Mouse (Mus musculus) heart, embryonic 11.5 days (tissue): ENCODE results near the gene 6430548M08Rik. TPM values are rescaled to one million over a fixed set of nuclear protein-coding genes. Genes with fewer than 3 reads are reported as not detected.

Experiments used
- ATAC-seq: fragments of 200-750 bp; cut with Nextera tagmentation; replicated peaks from 2 replicates; pipeline ENCODE4 v1.8.0; 2017; ENCODE audit warnings: moderate library complexity; ENCODE audit not compliant: insufficient number of reproducible peaks, low FRiP score, low TSS enrichment
- H3K27ac ChIP-seq: fragments of 300-500 bp; sonication (generic); 2 replicates; pipeline ENCODE4 v1.5.1; 2014; ENCODE audit warnings: mild to moderate bottlenecking, low read depth, low read length
- H3K27me3 ChIP-seq: fragments of 300-500 bp; sonication (generic); 2 replicates; pipeline ENCODE4 v1.6.1; 2014; ENCODE audit warnings: mild to moderate bottlenecking, low read length, mixed read lengths; ENCODE audit not compliant: control insufficient read depth, insufficient read depth
- H3K36me3 ChIP-seq: fragments of 300-500 bp; sonication (generic); 2 replicates; pipeline ENCODE4 v1.6.1; 2014; ENCODE audit warnings: mild to moderate bottlenecking, low read length, moderate library complexity, mixed read lengths; ENCODE audit not compliant: control insufficient read depth, insufficient read depth
- H3K4me1 ChIP-seq: fragments of 300-500 bp; sonication (generic); 2 replicates; pipeline ENCODE4 v1.6.1; 2014; ENCODE audit warnings: low read length; ENCODE audit not compliant: control insufficient read depth, insufficient read depth
- H3K4me2 ChIP-seq: fragments of 300-500 bp; sonication (generic); 2 replicates; pipeline ENCODE4 v1.6.1; 2014; ENCODE audit warnings: mild to moderate bottlenecking, moderate library complexity
- H3K4me3 ChIP-seq: fragments of 300-500 bp; sonication (generic); 2 replicates; pipeline ENCODE4 v1.5.1; 2014; ENCODE audit warnings: low read depth, low read length
- H3K9ac ChIP-seq: fragments of 300-500 bp; sonication (generic); 2 replicates; pipeline ENCODE4 v1.6.1; 2014; ENCODE audit warnings: mild to moderate bottlenecking, low read depth, low read length, moderate library complexity
- H3K9me3 ChIP-seq: fragments of 300-500 bp; sonication (generic); replicated peaks from 2 replicates; pipeline ENCODE4 v1.6.1; 2016; ENCODE audit warnings: low read length; ENCODE audit not compliant: control insufficient read depth
- WGBS: fragments of 180-500 bp; shearing (Covaris S2); extraction: QIAGEN DNeasy Blood & Tissue Kit; methylation state at CpG from one replicate; pipeline ENCODE4 v1.1.7; 2014; ENCODE audit not compliant: insufficient replicate concordance; 5-methylcytosine and 5-hydroxymethylcytosine counted together
- polyA plus RNA-seq: library from polyadenylated mRNA; unstranded; fragments of >200 nt; fragmentation: Nextera tagmentation; extraction: Ambion mirVana; gene quantifications from 2 replicates; pipeline ENCODE4 v1.2.1, GENCODE M21; 2014

6430548M08Rik gene
- polyA plus RNA-seq, 1 experiment from 2014 or later, result 8.4 TPM

DNA sequence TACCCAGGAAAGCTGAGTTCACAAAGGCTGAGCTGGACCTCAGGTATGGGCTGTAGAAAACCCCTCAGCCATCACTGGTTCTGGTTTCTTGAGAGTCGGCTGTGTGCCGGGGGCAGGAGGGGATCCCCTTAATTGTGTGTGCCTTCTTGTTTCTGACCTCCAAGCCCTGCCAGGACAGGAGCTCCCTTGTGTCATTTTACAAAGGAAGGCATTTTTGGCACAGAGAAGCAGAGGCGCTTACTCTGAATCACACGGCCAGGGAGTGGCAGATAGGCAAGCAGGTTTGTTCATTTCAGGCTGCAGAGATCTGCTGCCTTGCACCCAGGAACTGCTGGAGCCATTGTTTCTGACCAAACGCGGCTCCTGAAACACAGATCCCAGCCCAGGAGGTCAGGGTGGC, 38.6 kb upstream of the 6430548M08Rik start:
- no peaks in the 10 kb centered on the region for H3K9me3 ChIP-seq
- 69% methylated on average over 6 of the region's 6 CpGs for WGBS
- H3K4me1 ChIP-seq, result 0 out of 2 replicates have a peak, but pooled peaks cover 5% of the 10 kb centered on the region
- peaks cover 3% of the 10 kb centered on the region; the same call in 1 of the 2 replicates for H3K27me3 ChIP-seq
- no peak overlapping the region for H3K4me3 ChIP-seq
- no peak overlapping the region for H3K4me2 ChIP-seq
- no peak for ATAC-seq
- H3K27ac ChIP-seq, result no peak overlapping the region
- H3K36me3 ChIP-seq, result no peaks in the 10 kb centered on the region
- H3K9ac ChIP-seq, result no peak overlapping the region

DNA sequence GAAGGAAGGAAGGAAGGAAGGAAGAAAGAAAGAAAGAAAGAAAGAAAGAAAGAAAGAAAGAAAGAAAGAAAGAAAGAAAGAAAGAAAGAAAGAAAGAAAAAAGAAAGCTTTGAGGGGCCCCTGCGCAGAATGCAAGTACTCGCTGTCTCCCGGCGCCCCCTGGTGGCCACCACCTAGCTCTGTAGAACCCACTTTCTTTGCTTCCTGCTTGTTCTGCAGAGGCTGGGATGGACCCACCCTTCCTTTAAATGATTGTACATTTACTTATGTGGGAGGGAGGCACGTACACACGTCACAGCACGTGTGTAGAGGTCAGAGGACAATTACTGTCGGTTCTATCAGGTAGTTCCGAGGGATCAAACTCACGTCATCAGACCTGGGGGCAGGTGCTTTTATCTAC, 35.9 kb upstream of the 6430548M08Rik start:
- WGBS, result 17% methylated on average over 10 of the region's 10 CpGs

DNA sequence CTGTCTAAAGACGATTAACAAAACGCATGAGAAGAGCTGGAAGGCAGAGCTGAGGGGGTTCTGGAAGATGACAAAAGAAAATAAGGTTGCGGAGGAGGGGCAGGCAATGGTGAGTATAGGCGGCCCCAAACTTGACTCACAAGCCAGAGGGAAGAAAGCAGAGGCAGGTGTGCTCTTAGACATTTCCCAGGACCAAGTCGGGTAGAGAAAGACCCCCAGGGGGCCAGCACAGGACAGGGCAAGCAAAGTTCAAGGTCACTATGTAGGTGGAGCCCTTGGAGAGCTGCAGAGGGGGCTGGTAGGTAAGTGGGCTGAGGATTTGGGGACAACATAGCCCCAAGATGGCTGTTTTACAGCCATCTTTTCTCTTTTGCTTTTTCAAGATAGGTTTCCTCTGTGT, 34.6 kb upstream of the 6430548M08Rik start:
- peaks cover 8% of the 10 kb centered on the region for H3K36me3 ChIP-seq
- no peak overlapping the region for H3K27ac ChIP-seq
- 56% methylated on average over 5 of the region's 5 CpGs for WGBS
- H3K4me3 ChIP-seq, result no peak overlapping the region
- no peaks in the 10 kb centered on the region for H3K4me1 ChIP-seq
- no peaks in the 10 kb centered on the region; the same call in 1 of the 2 replicates for H3K27me3 ChIP-seq
- H3K4me2 ChIP-seq, result no peak overlapping the region
- no peaks in the 10 kb centered on the region for H3K9me3 ChIP-seq
- no peak for ATAC-seq
- no peak overlapping the region for H3K9ac ChIP-seq

More for the DNA sequence above, 35.9 kb upstream of the 6430548M08Rik start:
- ATAC-seq, result no peak
- H3K9me3 ChIP-seq, result no peaks in the 10 kb centered on the region
- no peak overlapping the region for H3K4me3 ChIP-seq
- no peaks in the 10 kb centered on the region for H3K4me1 ChIP-seq
- H3K36me3 ChIP-seq, result peaks cover 8% of the 10 kb centered on the region
- H3K9ac ChIP-seq, result no peak overlapping the region
- no peak overlapping the region for H3K27ac ChIP-seq
- peaks cover 3% of the 10 kb centered on the region; the same call in 1 of the 2 replicates for H3K27me3 ChIP-seq
- no peak overlapping the region for H3K4me2 ChIP-seq

- peaks cover 31% of the 10 kb centered on the region for H3K36me3 ChIP-seq
Measured at GRCm38 (mm10) chr8:120083261-120083660, 30.7 kb upstream of the 6430548M08Rik start.

GRCm38 (mm10) chr8:120084783-120085182, 29.2 kb upstream of the 6430548M08Rik start:
- no peak; the same call in 1 of the 2 replicates for ATAC-seq
- Histone ChIP-seq H3K27me3 (no peaks in the 10 kb centered on the region), H3K4me3 (no peak overlapping the region), H3K27ac (no peak overlapping the region), H3K4me1 (no peaks in the 10 kb centered on the region), H3K9ac (no peak overlapping the region), H3K9me3 (no peaks in the 10 kb centered on the region), H3K4me2 (no peak overlapping the region), H3K36me3 (peaks cover 36% of the 10 kb centered on the region)
- 84% methylated on average over 8 of the region's 8 CpGs for WGBS

More at GRCm38 (mm10) chr8:120083261-120083660, 30.7 kb upstream of the 6430548M08Rik start:
- H3K4me1 ChIP-seq, result no peaks in the 10 kb centered on the region
- no peak; the same call in 1 of the 2 replicates for ATAC-seq
- WGBS, result 94% methylated on average over 8 of the region's 8 CpGs
- no peak overlapping the region for H3K4me3 ChIP-seq
- no peaks in the 10 kb centered on the region for H3K9me3 ChIP-seq
- no peaks in the 10 kb centered on the region for H3K27me3 ChIP-seq
- H3K4me2 ChIP-seq, result no peak overlapping the region
- H3K9ac ChIP-seq, result no peak overlapping the region
- no peak overlapping the region for H3K27ac ChIP-seq

GRCm38 (mm10) chr8:120089511-120089910, 24.4 kb upstream of the 6430548M08Rik start:
- WGBS, result 75% methylated on average over 7 of the region's 7 CpGs
- no peak overlapping the region for H3K4me3 ChIP-seq
- no peak overlapping the region for H3K4me2 ChIP-seq
- no peak overlapping the region for H3K27ac ChIP-seq
- H3K4me1 ChIP-seq, result no peaks in the 10 kb centered on the region
- no peaks in the 10 kb centered on the region for H3K27me3 ChIP-seq
- no peak for ATAC-seq
- H3K9me3 ChIP-seq, result no peaks in the 10 kb centered on the region
- peaks cover 32% of the 10 kb centered on the region for H3K36me3 ChIP-seq
- H3K9ac ChIP-seq, result no peak overlapping the region

GRCm38 (mm10) chr8:120091032-120091431, 22.9 kb upstream of the 6430548M08Rik start:
- Histone ChIP-seq H3K27ac (no peak overlapping the region), H3K27me3 (no peaks in the 10 kb centered on the region), H3K4me1 (no peaks in the 10 kb centered on the region), H3K4me3 (no peak overlapping the region), H3K9me3 (no peaks in the 10 kb centered on the region), H3K36me3 (peaks cover 25% of the 10 kb centered on the region), H3K4me2 (no peak overlapping the region), H3K9ac (no peak overlapping the region)
- no peak for ATAC-seq
- WGBS, result 83% methylated on average over 3 of the region's 3 CpGs

GRCm38 (mm10) chr8:120093103-120093502, 20.8 kb upstream of the 6430548M08Rik start:
- Histone ChIP-seq H3K4me1 (no peaks in the 10 kb centered on the region), H3K9me3 (no peaks in the 10 kb centered on the region), H3K4me2 (no peak overlapping the region), H3K9ac (no peak overlapping the region), H3K27ac (no peak overlapping the region), H3K4me3 (no peak overlapping the region), H3K36me3 (peaks cover 9% of the 10 kb centered on the region), H3K27me3 (no peaks in the 10 kb centered on the region)
- ATAC-seq, result no peak
- whole genome bisulfite sequencing, result 90% methylated on average over 3 of the region's 3 CpGs

- no peak for ATAC-seq
- H3K36me3 ChIP-seq, result 0 out of 2 replicates have a peak, but pooled peaks cover 4% of the 10 kb centered on the region
Measured at GRCm38 (mm10) chr8:120094801-120095200, 19.2 kb upstream of the 6430548M08Rik start.

More at GRCm38 (mm10) chr8:120094801-120095200, 19.2 kb upstream of the 6430548M08Rik start:
- Histone ChIP-seq H3K27ac (no peak overlapping the region), H3K27me3 (no peaks in the 10 kb centered on the region), H3K4me3 (no peak overlapping the region), H3K9ac (no peak overlapping the region), H3K9me3 (no peaks in the 10 kb centered on the region), H3K4me1 (peaks cover under 1% of the 10 kb centered on the region; the same call in 1 of the 2 replicates), H3K4me2 (no peak overlapping the region)
- 86% methylated on average over 10 of the region's 10 CpGs for WGBS
